34 mouse cellular contexts compared by ENCODE assay signal in genomic region chr8:12434771-12435170, GRCm38 (mm10). TPM values are rescaled to one million over a fixed set of nuclear protein-coding genes. Genes with fewer than 3 reads are reported as not detected.
DNase-seq lines count a peak whose midpoint lies in the region; ATAC-seq lines count a peak whose summit lies in the region.
"Had no signal": no experiment of that assay in that cellular context is flagged by ENCODE, and none has a peak within 500 bp of the region (broad histone marks: within the 10 kb centered on the region; RNA-seq: fewer than 3 reads in every experiment).

No protein-coding gene starts in this region.

- H3K9me3 ChIP-seq in forebrain, embryonic 12.5 days, result no peaks in the 10 kb centered on the region
- no peaks in the 10 kb centered on the region for H3K9me3 ChIP-seq in forebrain, embryonic 16.5 days (ENCODE audit: control insufficient read depth, low read length)
- H3K9me3 ChIP-seq in midbrain, embryonic 14.5 days (ENCODE audit: control insufficient read depth, low read length), result no peaks in the 10 kb centered on the region
- no peaks in the 10 kb centered on the region for H3K9me3 ChIP-seq in midbrain, embryonic 15.5 days
- H3K9me3 ChIP-seq: embryonic facial prominence, embryonic 12.5 days; heart, embryonic 12.5 days; hindbrain, embryonic 15.5 days; intestine, embryonic 15.5 days; limb, embryonic 10.5 days; limb, embryonic 15.5 days; liver, embryonic 13.5 days; neural tube, embryonic 15.5 days; stomach, embryonic 15.5 days had no signal

- peak overlapping the region; percentile 50; the same call in 1 of the 2 replicates for H3K27ac ChIP-seq in forebrain, embryonic 12.5 days
- no peak overlapping the region for H3K27ac ChIP-seq in forebrain, embryonic 16.5 days (ENCODE audit: low read length)
- H3K27ac ChIP-seq in midbrain, embryonic 14.5 days (replicated peaks; ENCODE audit: low read depth, low read length), result no peak overlapping the region
- H3K27ac ChIP-seq in midbrain, embryonic 15.5 days, result no peak overlapping the region
- H3K27ac ChIP-seq: embryonic facial prominence, embryonic 12.5 days; heart, adult 2 months; hindbrain, embryonic 15.5 days; intestine, embryonic 15.5 days; limb, embryonic 10.5 days; limb, embryonic 15.5 days; liver, embryonic 13.5 days; macrophage; neural tube, embryonic 15.5 days; stomach, embryonic 15.5 days had no signal

- no peak for ATAC-seq in forebrain, embryonic 12.5 days (ENCODE audit: low FRiP score)
- no peak for ATAC-seq in forebrain, embryonic 16.5 days
- ATAC-seq in midbrain, embryonic 14.5 days (ENCODE audit: low FRiP score, low TSS enrichment), result no peak
- ATAC-seq in midbrain, embryonic 15.5 days (replicated peaks), result no peak
- ATAC-seq: intestine, embryonic 15.5 days; lung, postnatal 0 days; Patski had no signal

- H3K9ac ChIP-seq in forebrain, embryonic 12.5 days, result no peak overlapping the region
- no peak overlapping the region for H3K9ac ChIP-seq in forebrain, embryonic 16.5 days (replicated peaks; ENCODE audit: low read depth, low read length)
- no peak overlapping the region for H3K9ac ChIP-seq in midbrain, embryonic 14.5 days (replicated peaks; ENCODE audit: low read length)
- no peak overlapping the region for H3K9ac ChIP-seq in midbrain, embryonic 15.5 days
- H3K9ac ChIP-seq: embryonic facial prominence, embryonic 12.5 days; heart, embryonic 12.5 days; hindbrain, embryonic 15.5 days; intestine, embryonic 15.5 days; limb, embryonic 15.5 days; liver, embryonic 13.5 days; neural tube, embryonic 15.5 days; stomach, embryonic 15.5 days had no signal

- H3K4me3 ChIP-seq in forebrain, embryonic 12.5 days (replicated peaks), result no peak overlapping the region
- no peak overlapping the region for H3K4me3 ChIP-seq in forebrain, embryonic 16.5 days (replicated peaks; ENCODE audit: low read length)
- no peak overlapping the region for H3K4me3 ChIP-seq in midbrain, embryonic 14.5 days (replicated peaks; ENCODE audit: low read depth, low read length)
- no peak overlapping the region for H3K4me3 ChIP-seq in midbrain, embryonic 15.5 days
- H3K4me3 ChIP-seq: embryonic facial prominence, embryonic 12.5 days; heart, adult 2 months; heart, embryonic 12.5 days; hindbrain, embryonic 15.5 days; intestine, embryonic 15.5 days; limb, embryonic 10.5 days; limb, embryonic 15.5 days; liver, embryonic 13.5 days; neural tube, embryonic 15.5 days; stomach, embryonic 15.5 days had no signal

- WGBS in forebrain, embryonic 12.5 days, result 62% methylated on average over 3 of the region's 3 CpGs
- 26% methylated on average over 3 of the region's 3 CpGs for WGBS in forebrain, embryonic 16.5 days
- WGBS in midbrain, embryonic 14.5 days, result 52% methylated on average over 3 of the region's 3 CpGs
- WGBS in midbrain, embryonic 15.5 days, result 49% methylated on average over 3 of the region's 3 CpGs

- H3K36me3 ChIP-seq in forebrain, embryonic 12.5 days (replicated peaks), result no peaks in the 10 kb centered on the region
- no peaks in the 10 kb centered on the region for H3K36me3 ChIP-seq in forebrain, embryonic 16.5 days (ENCODE audit: control insufficient read depth, insufficient read depth)
- H3K36me3 ChIP-seq in midbrain, embryonic 14.5 days (ENCODE audit: control insufficient read depth, insufficient read depth, low read length), result no peaks in the 10 kb centered on the region
- H3K36me3 ChIP-seq in midbrain, embryonic 15.5 days (replicated peaks), result no peaks in the 10 kb centered on the region
- H3K36me3 ChIP-seq: embryonic facial prominence, embryonic 12.5 days; heart, embryonic 12.5 days; hindbrain, embryonic 15.5 days; intestine, embryonic 15.5 days; limb, embryonic 10.5 days; limb, embryonic 15.5 days; liver, embryonic 13.5 days; neural tube, embryonic 15.5 days; stomach, embryonic 15.5 days had no signal

- H3K4me1 ChIP-seq in forebrain, embryonic 12.5 days, result peaks cover 58% of the 10 kb centered on the region
- peaks cover 39% of the 10 kb centered on the region for H3K4me1 ChIP-seq in forebrain, embryonic 16.5 days (replicated peaks; ENCODE audit: control insufficient read depth, insufficient read depth, low read length)
- peaks cover 27% of the 10 kb centered on the region for H3K4me1 ChIP-seq in midbrain, embryonic 14.5 days (ENCODE audit: control insufficient read depth, insufficient read depth, low read length)
- peaks cover 23% of the 10 kb centered on the region for H3K4me1 ChIP-seq in midbrain, embryonic 15.5 days
- H3K4me1 ChIP-seq: liver, embryonic 13.5 days had no signal

- H3K27me3 ChIP-seq in forebrain, embryonic 12.5 days, result peaks cover 44% of the 10 kb centered on the region; the same call in 1 of the 2 replicates
- no peaks in the 10 kb centered on the region for H3K27me3 ChIP-seq in forebrain, embryonic 16.5 days (replicated peaks; ENCODE audit: control insufficient read depth, insufficient read depth, low read length)
- H3K27me3 ChIP-seq in midbrain, embryonic 14.5 days (ENCODE audit: control insufficient read depth, insufficient read depth, low read length), result peaks cover 21% of the 10 kb centered on the region
- peaks cover 35% of the 10 kb centered on the region for H3K27me3 ChIP-seq in midbrain, embryonic 15.5 days (replicated peaks)

- DNase-seq in adrenal gland, postnatal 10 days, result peak; percentile 29
- no peak for DNase-seq in adrenal gland, postnatal 4 days (ENCODE audit: low spot score in 2 of 2)
- peak; percentile 35 for DNase-seq in midbrain, embryonic 14.5 days
- no peak for DNase-seq in retina, postnatal 1 day
- DNase-seq: cerebellum, adult 9-10 months; embryo, embryonic 11 days; heart, adult 2 months; heart, postnatal 4 days; kidney, adult 2 months; kidney, postnatal 4 days; liver, embryonic 13.5 days; lung, adult 18-20 months; right cerebral cortex, postnatal 25 days had no signal

- H3K4me2 ChIP-seq in forebrain, embryonic 12.5 days, result no peak overlapping the region
- no peak overlapping the region for H3K4me2 ChIP-seq in forebrain, embryonic 16.5 days (ENCODE audit: low read length)
- no peak overlapping the region for H3K4me2 ChIP-seq in midbrain, embryonic 14.5 days (ENCODE audit: low read length)
- no peak overlapping the region for H3K4me2 ChIP-seq in midbrain, embryonic 15.5 days
- H3K4me2 ChIP-seq: embryonic facial prominence, embryonic 12.5 days; heart, embryonic 12.5 days; hindbrain, embryonic 15.5 days; intestine, embryonic 15.5 days; limb, embryonic 15.5 days; liver, embryonic 13.5 days; neural tube, embryonic 15.5 days; stomach, embryonic 15.5 days had no signal

RNA-seq across cellular contexts. Expression of gene Sox1, which starts 39.7 kb away (rescaled TPM):
- not detected for total RNA-seq in adrenal gland, postnatal 10 days (2021)
- under 1 TPM; 0.06 to 0.25 TPM for total RNA-seq in adrenal gland, postnatal 4 days (2021)
- 9.6 and 11.0 TPM in 2 replicates for polyA plus RNA-seq in forebrain, embryonic 12.5 days (2016; fragmentation: Nextera tagmentation; extraction: Ambion mirVana)
- polyA plus RNA-seq in forebrain, embryonic 16.5 days (2015; fragmentation: Nextera tagmentation; extraction: Ambion mirVana), result 4.4 and 4.5 TPM in 2 replicates
- 3.4 and 3.8 TPM in 2 replicates for polyA plus RNA-seq in midbrain, embryonic 14.5 days (2014; fragmentation: Nextera tagmentation; extraction: Ambion mirVana)
- 2.2 and 2.4 TPM in 2 replicates for polyA plus RNA-seq in midbrain, embryonic 15.5 days (2015; fragmentation: Nextera tagmentation; extraction: Ambion mirVana)
- total RNA-seq: gastrocnemius, adult 8-10 months; gastrocnemius, postnatal 4 days; heart, adult 2 months; heart, postnatal 4 days; megakaryocyte-erythroid progenitor cell, adult 5-6 weeks; MEL; monocyte, adult 5-6 weeks had no signal
- polyA plus RNA-seq: heart, adult 2 months; heart, embryonic 12.5 days; heart, postnatal 0 days; intestine, embryonic 15.5 days; kidney, adult 2 months; kidney, embryonic 16.5 days; limb, embryonic 10.5 days; limb, embryonic 15.5 days; liver, embryonic 13.5 days; lung, postnatal 0 days; macrophage; Patski; stomach, embryonic 15.5 days had no signal

Comparison
In these comparisons a context has a peak if more than half of its experiments do, and no peak if none do; other contexts are left out.
1. DNase-seq: peak in adrenal gland, postnatal 10 days (single experiment) and midbrain, embryonic 14.5 days (single experiment); none in adrenal gland, postnatal 4 days (0 of 2) and retina, postnatal 1 day (single experiment).